ENCODE assay signal across 22 mouse cellular contexts in genomic region chr4:58898318-58898717, GRCm38 (mm10). TPM values are rescaled to one million over a fixed set of nuclear protein-coding genes. Genes with fewer than 3 reads are reported as not detected.
DNase-seq lines count a peak whose midpoint lies in the region; ATAC-seq and TF ChIP-seq lines count a peak whose summit lies in the region.
"Had no signal": no experiment of that assay in that cellular context is flagged by ENCODE, and none has a peak within 500 bp of the region (broad histone marks: within the 10 kb centered on the region; RNA-seq: fewer than 3 reads in every experiment).

No protein-coding gene starts in this region.

- TF ChIP-seq POLR2A in myocyte (IDR thresholded peaks at IDR 0.05; ENCODE audit: insufficient read length, low read depth): no peak

- peaks cover 97% of the 10 kb centered on the region for H3K79me2 ChIP-seq in myocyte (ENCODE audit: control insufficient read depth, insufficient read depth)

- H3K4me1 ChIP-seq in kidney, embryonic 16.5 days (ENCODE audit: insufficient read depth, low read length): peaks cover 2% of the 10 kb centered on the region; the same call in 1 of the 2 replicates
- no peaks in the 10 kb centered on the region for H3K4me1 ChIP-seq in neural tube, embryonic 15.5 days
- H3K4me1 ChIP-seq: embryonic facial prominence, embryonic 10.5 days; hindbrain, embryonic 15.5 days had no signal

- DNase-seq in kidney, postnatal 14 days: peak; percentile 4
- DNase-seq in CD4-positive, CD25-positive, alpha-beta regulatory T cell, adult 2 months (ENCODE audit: low read depth, low spot score): peak; percentile 21
- no peak for DNase-seq in adrenal gland, adult 8-10 months
- DNase-seq in cerebellum, adult 18-20 months: no peak
- DNase-seq: cerebellum, adult 2 months; heart, postnatal 36 days; spleen, adult 18-20 months had no signal

- no peaks in the 10 kb centered on the region for H3K9me3 ChIP-seq in kidney, embryonic 16.5 days (ENCODE audit: low read length)
- H3K9me3 ChIP-seq in neural tube, embryonic 15.5 days (replicated peaks): no peaks in the 10 kb centered on the region
- H3K9me3 ChIP-seq: embryonic facial prominence, embryonic 10.5 days; forebrain, embryonic 13.5 days; heart, embryonic 13.5 days; hindbrain, embryonic 15.5 days; kidney, embryonic 15.5 days; limb, embryonic 12.5 days had no signal

- H3K4me2 ChIP-seq in kidney, embryonic 16.5 days (replicated peaks; ENCODE audit: low read depth, low read length): no peak overlapping the region
- H3K4me2 ChIP-seq in myocyte (ENCODE audit: low read depth): peak overlapping the region; percentile 39
- H3K4me2 ChIP-seq in neural tube, embryonic 15.5 days: no peak overlapping the region
- H3K4me2 ChIP-seq: forebrain, embryonic 13.5 days; heart, embryonic 13.5 days; hindbrain, embryonic 15.5 days; kidney, embryonic 15.5 days; limb, embryonic 12.5 days; midbrain, embryonic 11.5 days had no signal

- no peak overlapping the region for H3K9ac ChIP-seq in kidney, embryonic 16.5 days (replicated peaks; ENCODE audit: low read length)
- H3K9ac ChIP-seq in neural tube, embryonic 15.5 days (replicated peaks): no peak overlapping the region
- H3K9ac ChIP-seq: forebrain, embryonic 13.5 days; heart, embryonic 13.5 days; hindbrain, embryonic 15.5 days; kidney, embryonic 15.5 days; limb, embryonic 12.5 days; liver, embryonic 14.5 days had no signal

- H3K36me3 ChIP-seq in kidney, embryonic 16.5 days (ENCODE audit: insufficient read depth, low read length): no peaks in the 10 kb centered on the region
- H3K36me3 ChIP-seq in myocyte (ENCODE audit: control insufficient read depth, insufficient read depth): no peaks in the 10 kb centered on the region
- no peaks in the 10 kb centered on the region for H3K36me3 ChIP-seq in neural tube, embryonic 15.5 days
- H3K36me3 ChIP-seq: embryonic facial prominence, embryonic 10.5 days; heart, embryonic 13.5 days; hindbrain, embryonic 15.5 days; kidney, embryonic 15.5 days; limb, embryonic 12.5 days had no signal

- no peak overlapping the region for H3K27ac ChIP-seq in kidney, embryonic 16.5 days (ENCODE audit: low read length)
- H3K27ac ChIP-seq in neural tube, embryonic 15.5 days (replicated peaks): no peak overlapping the region
- H3K27ac ChIP-seq: embryonic facial prominence, embryonic 10.5 days; forebrain, embryonic 13.5 days; heart, embryonic 13.5 days; hindbrain, embryonic 15.5 days; kidney, embryonic 15.5 days; left cerebral cortex, adult 2 months; limb, embryonic 12.5 days; liver, embryonic 14.5 days had no signal

- no peak for ATAC-seq in kidney, embryonic 16.5 days (ENCODE audit: low FRiP score, low TSS enrichment)
- ATAC-seq in granulocyte monocyte progenitor cell, adult 5-6 weeks (replicated peaks; ENCODE audit: poor library complexity, severe bottlenecking): peak; percentile 42; the same call in 1 of the 2 replicates
- no peak for ATAC-seq in neural tube, embryonic 15.5 days (ENCODE audit: low FRiP score)
- ATAC-seq: forebrain, embryonic 13.5 days; lung, postnatal 0 days; Patski had no signal

- H3K4me3 ChIP-seq in kidney, embryonic 16.5 days (ENCODE audit: low read length): no peak overlapping the region
- H3K4me3 ChIP-seq in myocyte: no peak overlapping the region
- H3K4me3 ChIP-seq in neural tube, embryonic 15.5 days (replicated peaks): no peak overlapping the region
- H3K4me3 ChIP-seq: embryonic facial prominence, embryonic 10.5 days; forebrain, embryonic 13.5 days; heart, embryonic 13.5 days; hindbrain, embryonic 15.5 days; kidney, embryonic 15.5 days; left cerebral cortex, adult 2 months; limb, embryonic 12.5 days had no signal

- H3K27me3 ChIP-seq in kidney, embryonic 16.5 days (ENCODE audit: insufficient read depth, low read length): no peaks in the 10 kb centered on the region
- no peaks in the 10 kb centered on the region for H3K27me3 ChIP-seq in myocyte (ENCODE audit: control insufficient read depth, insufficient read depth, insufficient read length)
- no peaks in the 10 kb centered on the region for H3K27me3 ChIP-seq in neural tube, embryonic 15.5 days (replicated peaks)
- H3K27me3 ChIP-seq: forebrain, embryonic 13.5 days; heart, embryonic 13.5 days; hindbrain, embryonic 15.5 days; kidney, embryonic 15.5 days; limb, embryonic 12.5 days; Patski had no signal

- no peak overlapping the region for H3ac ChIP-seq in myocyte (ENCODE audit: control insufficient read depth, insufficient read length)

TF ChIP-seq in myocyte, 11 proteins besides CTCF, POLR2A, EP300 and RAD21:
- TF ChIP-seq TCF3 (IDR thresholded peaks at IDR 0.05; ENCODE audit: insufficient read length, low read depth) (no peak), MYOD1 (IDR thresholded peaks at IDR 0.05; ENCODE audit: control insufficient read depth in 1 of 3, insufficient read length in 2 of 3, low read depth in 2 of 3) (no peak), E2F4 (IDR thresholded peaks at IDR 0.05; ENCODE audit: insufficient read depth) (no peak)

RNA-seq across cellular contexts. Expression of gene Ecpas, which starts 14.2 kb away (rescaled TPM):
- polyA plus RNA-seq in kidney, embryonic 16.5 days (2015; fragmentation: Nextera tagmentation; extraction: Ambion mirVana): 29.9 and 33.5 TPM in 2 replicates
- total RNA-seq in granulocyte monocyte progenitor cell, adult 5-6 weeks (2014; fragmentation: Nextera tagmentation): 133 and 142 TPM in 2 replicates
- total RNA-seq in granulocyte monocyte progenitor cell, adult 5-6 weeks (2017): 88.5 and 92.9 TPM in 2 replicates
- 22.4 TPM for polyA plus RNA-seq in myocyte (2012; fragmentation: generic; extraction: Trizol)
- 100 to 1,000 TPM; 142 to 177 (median 168) TPM for total RNA-seq in adrenal gland, adult 8-10 months (2022)
- 33.0 and 34.5 TPM in 2 replicates for polyA plus RNA-seq in neural tube, embryonic 15.5 days (2015; fragmentation: Nextera tagmentation; extraction: Ambion mirVana)

RNA-seq across cellular contexts. Expression of gene Zkscan16, which starts 45.1 kb away (rescaled TPM):
- 0.46 and 1.0 TPM in 2 replicates for polyA plus RNA-seq in kidney, embryonic 16.5 days (2015; fragmentation: Nextera tagmentation; extraction: Ambion mirVana)
- not detected in 2 replicates for total RNA-seq in granulocyte monocyte progenitor cell, adult 5-6 weeks (2014; fragmentation: Nextera tagmentation)
- total RNA-seq in granulocyte monocyte progenitor cell, adult 5-6 weeks (2017): not detected in 2 replicates
- not detected for polyA plus RNA-seq in myocyte (2012; fragmentation: generic; extraction: Trizol)
- 10 to 100 TPM in 2 of 4 experiments, 1 to 10 TPM in 2; 4.3 to 11.6 (median 8.5) TPM for total RNA-seq in adrenal gland, adult 8-10 months (2022)
- polyA plus RNA-seq in neural tube, embryonic 15.5 days (2015; fragmentation: Nextera tagmentation; extraction: Ambion mirVana): 1.8 and 2.1 TPM in 2 replicates
- total RNA-seq: heart, postnatal 36 days had no signal
- polyA plus RNA-seq: lung, postnatal 0 days had no signal

Comparison
In these comparisons a context has a peak if more than half of its experiments do, and no peak if none do; other contexts are left out.
1. DNase-seq: peak in kidney, postnatal 14 days (single experiment) and CD4-positive, CD25-positive, alpha-beta regulatory T cell, adult 2 months (single experiment); none in adrenal gland, adult 8-10 months (single experiment) and cerebellum, adult 18-20 months (0 of 2).